Mouse (Mus musculus) embryonic fibroblast, embryonic 13.5 days (primary cell): ENCODE measurements around the gene Lpar4. TPM values are rescaled to one million over a fixed set of nuclear protein-coding genes. Genes with fewer than 3 reads are reported as not detected.

Experiments used
- H3K27ac ChIP-seq: 2 replicates; pipeline ENCODE4 v1.5.1; 2012; ENCODE audit warnings: low read length, control low read depth, inconsistent platforms; ENCODE audit not compliant: insufficient read depth
- H3K4me1 ChIP-seq: 2 replicates; pipeline ENCODE4 v1.6.1; 2011; ENCODE audit warnings: low read length; ENCODE audit not compliant: control insufficient read depth, insufficient read depth
- H3K4me3 ChIP-seq: 2 replicates; pipeline ENCODE4 v1.5.1; 2011; ENCODE audit warnings: mild to moderate bottlenecking, control low read depth, low read length; ENCODE audit not compliant: insufficient read depth
- CTCF ChIP-seq: IDR thresholded peaks from 2 replicates; pipeline ENCODE4 v1.5.1; 2011; ENCODE audit warnings: mild to moderate bottlenecking, control low read depth, low read length, moderate library complexity, borderline replicate concordance; ENCODE audit not compliant: insufficient read depth
- POLR2A ChIP-seq: IDR thresholded peaks from 2 replicates; pipeline ENCODE4 v1.6.1; 2011; ENCODE audit warnings: low read depth, mild to moderate bottlenecking, control low read depth, low read length, moderate library complexity
- polyA plus RNA-seq: library from polyadenylated mRNA; stranded (reverse); fragments of >200 nt; gene quantifications from 2 replicates; pipeline ENCODE4 v1.2.4, GENCODE M21; 2011; ENCODE audit warnings: low read depth; ENCODE audit not compliant: missing spikeins, insufficient read length

Lpar4 gene
- 19.8 and 37.4 TPM in 2 replicates for polyA plus RNA-seq

- no peaks in the 10 kb centered on the region for H3K4me1 ChIP-seq
- TF ChIP-seq CTCF = no peak
- peak; percentile 17; the same call in 1 of the 2 replicates for TF ChIP-seq POLR2A
- H3K27ac ChIP-seq = peak within 1 kb of the TSS; percentile 88
- peak within 1 kb of the TSS; percentile 77 for H3K4me3 ChIP-seq
Observed at GRCm38 (mm10) chrX:106920175-106920827, at the start of gene Lpar4. TSS of gene Lpar4 (plus strand) at chrX:106920625.

- TF ChIP-seq CTCF (no peak), POLR2A (no peak)
- Histone ChIP-seq H3K4me1 (no peaks in the 10 kb centered on the region), H3K4me3 (no peak overlapping the region), H3K27ac (no peak overlapping the region)
Observed at GRCm38 (mm10) chrX:106871426-106871825, 49.0 kb upstream of the Lpar4 start.

- H3K27ac ChIP-seq = no peak overlapping the region; the same call in 1 of the 2 replicates
- TF ChIP-seq CTCF = no peak
- TF ChIP-seq POLR2A = no peak
Observed at GRCm38 (mm10) chrX:106871894-106872293, 48.5 kb upstream of the Lpar4 start.

GRCm38 (mm10) chrX:106872315-106872714 is 48.1 kb upstream of the Lpar4 start:
- Histone ChIP-seq H3K27ac (no peak overlapping the region), H3K4me3 (no peak overlapping the region), H3K4me1 (no peaks in the 10 kb centered on the region)
- no peak for TF ChIP-seq CTCF
- TF ChIP-seq POLR2A = no peak

More at GRCm38 (mm10) chrX:106871894-106872293, 48.5 kb upstream of the Lpar4 start:
- Histone ChIP-seq H3K4me3 (no peak overlapping the region), H3K4me1 (no peaks in the 10 kb centered on the region)

GRCm38 (mm10) chrX:106897707-106898275 is 22.6 kb upstream of the Lpar4 start:
- H3K4me3 ChIP-seq = no peak overlapping the region
- no peak for TF ChIP-seq CTCF
- no peak for TF ChIP-seq POLR2A
- no peak overlapping the region for H3K27ac ChIP-seq
- no peaks in the 10 kb centered on the region for H3K4me1 ChIP-seq

DNA sequence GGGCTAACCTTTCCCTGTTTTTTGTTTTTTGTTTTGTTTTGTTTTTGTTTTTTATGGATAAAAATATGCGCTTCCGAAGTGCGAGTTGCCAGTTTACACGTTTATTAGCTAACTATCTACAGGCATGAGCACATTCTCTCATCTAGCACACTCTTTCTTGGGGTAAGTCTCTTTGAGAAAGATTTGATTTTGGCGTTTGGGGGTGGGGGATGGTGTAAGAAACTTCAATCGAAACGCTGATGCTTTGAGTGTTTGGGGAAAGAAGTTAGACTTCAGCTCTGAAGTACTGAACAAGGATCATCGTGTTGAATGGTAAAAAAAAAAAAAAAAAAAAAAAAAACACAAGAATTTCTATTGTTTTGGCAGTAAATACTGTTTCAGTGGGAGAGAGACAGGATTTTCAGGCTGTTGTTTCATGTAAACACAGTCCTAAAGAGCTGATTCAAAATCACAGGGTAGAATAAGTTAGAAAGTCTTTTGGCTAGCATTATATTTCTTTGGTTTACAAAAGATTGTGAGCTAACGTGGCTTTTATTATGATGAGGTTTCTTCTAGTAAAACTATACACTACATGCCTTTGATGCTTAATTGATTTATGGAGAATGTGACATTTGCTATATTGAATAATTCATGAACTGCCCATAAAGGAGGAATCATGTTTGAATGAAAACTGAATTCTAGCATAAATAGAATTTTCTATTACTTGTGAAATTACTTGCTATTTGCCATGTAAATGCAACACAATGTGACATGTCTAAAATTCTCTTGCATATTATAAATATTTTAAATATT is 599 bp downstream of the Lpar4 start:
- Histone ChIP-seq H3K27ac (peak overlapping the region; percentile 88), H3K4me1 (no peaks in the 10 kb centered on the region), H3K4me3 (peak overlapping the region; percentile 77)
- TF ChIP-seq POLR2A (no peak), CTCF (no peak)

- Histone ChIP-seq H3K27ac (no peak overlapping the region), H3K4me1 (no peaks in the 10 kb centered on the region), H3K4me3 (no peak overlapping the region)
- no peak for TF ChIP-seq POLR2A
- TF ChIP-seq CTCF = no peak
Observed at GRCm38 (mm10) chrX:106924572-106924971, 4.1 kb downstream of the Lpar4 start.

- TF ChIP-seq POLR2A (no peak), CTCF (no peak)
- Histone ChIP-seq H3K4me1 (no peaks in the 10 kb centered on the region), H3K27ac (no peak overlapping the region), H3K4me3 (no peak overlapping the region)
Observed at GRCm38 (mm10) chrX:106939326-106939725, 18.9 kb downstream of the Lpar4 start.

DNA sequence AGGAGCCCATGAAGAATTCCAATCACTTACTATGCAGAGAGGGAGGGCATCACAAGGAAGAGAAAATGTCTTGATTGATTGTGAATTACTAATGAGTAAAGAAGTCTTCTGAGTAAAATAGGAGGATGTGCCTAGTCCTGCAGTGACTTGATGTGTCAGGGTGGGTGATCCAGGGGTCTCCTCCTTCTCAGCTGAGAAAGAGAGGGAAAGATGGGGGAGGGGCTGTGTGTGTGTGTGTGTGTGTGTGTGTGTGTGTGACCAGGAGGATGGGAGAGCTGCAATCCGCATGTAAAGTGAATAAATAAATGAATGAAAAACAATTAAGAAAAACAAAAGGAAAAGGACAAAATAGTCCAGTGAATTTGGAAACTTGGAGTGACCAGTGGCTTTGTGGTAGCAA is 30.1 kb downstream of the Lpar4 start:
- Histone ChIP-seq H3K4me3 (no peak overlapping the region), H3K27ac (peak overlapping the region; percentile 98), H3K4me1 (0 out of 2 replicates have a peak, but pooled peaks cover 2% of the 10 kb centered on the region)
- TF ChIP-seq CTCF (no peak), POLR2A (no peak)
